Mouse (Mus musculus) megakaryocyte-erythroid progenitor cell, adult 5-6 weeks (primary cell): ENCODE data around the gene Ppm1h. TPM values are rescaled to one million over a fixed set of nuclear protein-coding genes. Genes with fewer than 3 reads are reported as not detected.

Experiments
- ATAC-seq: replicated peaks from 2 replicates; pipeline ENCODE4 v1.8.0; 2016; ENCODE audit warnings: mild to moderate bottlenecking, inconsistent platforms; ENCODE audit not compliant: severe bottlenecking, poor library complexity, low FRiP score, low TSS enrichment
- total RNA-seq, 2 experiments: library from RNA; stranded (forward) in 1 of 2; stranded (reverse) in 1 of 2; fragments of 200-1000, 215-1000 nt in 1 of 2; fragments of >200 nt in 1 of 2; fragmentation: Nextera tagmentation in 1 of 2; gene quantifications; 2 replicates each; pipeline ENCODE4 v1.2.3; 2014 to 2017

Ppm1h gene
- total RNA-seq (2014; fragmentation: Nextera tagmentation): 3.7 and 7.2 TPM in 2 replicates
- total RNA-seq (2017): 2.8 and 4.8 TPM in 2 replicates

GRCm38 (mm10) chr10:122678541-122679436 lies at the start of gene Ppm1h:
Gene Ppm1h (plus strand): TSS chr10:122678762.
- peak; percentile 83 for ATAC-seq

DNA sequence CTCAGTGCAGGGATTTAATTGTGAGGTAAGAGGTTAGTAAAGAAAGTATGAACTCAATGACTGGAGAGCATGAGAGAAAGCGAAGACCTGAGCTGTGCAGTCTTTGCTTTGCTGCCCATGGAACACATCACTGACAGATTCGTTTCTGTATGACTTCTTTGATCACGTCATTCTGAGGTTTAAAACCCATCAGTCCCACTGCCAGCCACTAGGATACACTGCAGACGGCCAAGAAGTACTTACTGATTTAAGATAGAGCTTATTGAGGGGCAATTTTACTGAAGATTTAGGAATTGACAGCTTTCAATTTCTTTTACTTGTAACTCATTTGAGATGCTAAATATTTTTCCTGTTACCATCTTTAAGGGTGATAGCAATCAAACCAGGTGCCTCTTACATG lies 49.6 kb upstream of the Ppm1h start:
- no peak for ATAC-seq

DNA sequence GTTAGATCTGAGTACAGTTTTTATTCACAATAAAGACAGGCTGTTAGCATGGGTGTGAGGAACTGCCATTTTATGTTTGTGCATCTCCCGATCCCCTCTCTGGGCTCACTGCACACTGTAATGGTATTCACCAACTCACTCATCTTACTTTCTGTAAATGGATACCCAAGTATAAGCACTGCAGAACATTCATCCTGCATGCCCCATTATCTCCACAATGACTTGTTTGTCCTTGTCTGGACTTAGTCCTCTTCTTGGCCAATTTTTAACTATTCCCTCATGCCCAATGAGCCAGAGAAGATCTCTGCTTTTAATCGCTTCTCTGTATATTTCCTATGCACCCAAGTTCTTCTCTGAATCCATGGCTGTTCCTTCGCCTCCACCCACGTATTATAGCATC lies 38.7 kb upstream of the Ppm1h start:
- no peak for ATAC-seq

DNA sequence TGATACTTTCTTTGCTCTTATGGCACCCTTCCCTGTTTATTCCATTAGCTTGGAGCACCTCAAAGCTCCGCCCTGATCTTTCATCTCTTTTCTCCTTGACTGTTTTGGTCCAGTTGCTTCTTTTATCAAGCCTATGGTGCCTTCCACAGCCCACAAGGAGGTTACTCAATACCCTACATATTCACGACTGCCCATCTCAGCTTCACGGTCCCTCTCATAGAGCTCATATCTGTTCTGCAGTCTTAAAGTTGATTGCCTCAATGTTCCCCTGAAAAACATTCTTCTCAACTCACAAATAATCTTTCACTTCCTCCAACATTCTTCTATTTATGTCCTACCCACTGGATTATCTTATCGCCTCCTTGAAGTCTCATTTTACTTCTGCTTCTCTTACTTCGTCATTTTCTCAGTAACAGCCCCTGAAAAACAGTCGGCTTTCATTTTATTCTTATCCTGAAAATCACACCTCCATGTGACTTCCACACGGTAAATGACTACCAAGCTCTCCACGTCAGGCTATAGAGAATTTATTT lies 37.2 kb upstream of the Ppm1h start:
- no peak for ATAC-seq

DNA sequence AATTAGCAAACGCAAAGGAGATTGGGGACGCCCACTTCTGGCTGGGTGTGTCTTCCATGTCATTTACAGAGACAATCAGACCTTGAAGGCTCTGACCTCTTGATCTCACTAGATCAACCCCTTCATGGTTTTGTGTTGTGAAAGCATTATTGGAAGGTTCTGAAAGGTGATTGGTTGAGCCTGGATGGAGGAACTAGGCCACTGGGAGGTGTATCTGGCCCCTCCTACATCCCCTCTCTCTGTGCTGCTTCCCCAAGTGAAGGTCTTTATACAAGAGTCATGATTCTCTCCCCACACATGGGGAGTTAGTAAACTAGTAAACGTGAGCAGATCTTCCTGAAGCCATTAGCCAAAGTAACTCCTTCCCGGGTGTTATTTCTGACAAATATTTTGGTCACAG lies 36.4 kb upstream of the Ppm1h start:
- ATAC-seq: no peak

DNA sequence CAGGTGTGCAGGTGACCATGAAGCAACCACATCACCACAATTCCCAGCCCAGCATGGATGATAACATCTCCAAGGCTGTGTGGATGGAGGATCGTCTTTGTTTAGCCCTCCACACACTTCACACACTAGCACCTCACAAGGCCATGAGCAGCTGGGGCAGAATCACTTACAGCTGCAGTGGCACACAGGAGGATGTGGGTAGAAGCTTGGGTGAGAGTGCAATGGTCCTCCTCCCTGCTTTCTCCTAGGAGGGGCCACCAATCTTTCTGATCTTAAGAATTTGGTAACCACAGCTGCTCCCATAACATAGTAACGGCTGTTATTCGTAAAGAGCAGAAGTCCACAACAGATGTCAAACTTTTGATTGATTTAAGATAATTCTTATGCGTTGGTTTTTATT lies 26.6 kb upstream of the Ppm1h start:
- no peak for ATAC-seq

DNA sequence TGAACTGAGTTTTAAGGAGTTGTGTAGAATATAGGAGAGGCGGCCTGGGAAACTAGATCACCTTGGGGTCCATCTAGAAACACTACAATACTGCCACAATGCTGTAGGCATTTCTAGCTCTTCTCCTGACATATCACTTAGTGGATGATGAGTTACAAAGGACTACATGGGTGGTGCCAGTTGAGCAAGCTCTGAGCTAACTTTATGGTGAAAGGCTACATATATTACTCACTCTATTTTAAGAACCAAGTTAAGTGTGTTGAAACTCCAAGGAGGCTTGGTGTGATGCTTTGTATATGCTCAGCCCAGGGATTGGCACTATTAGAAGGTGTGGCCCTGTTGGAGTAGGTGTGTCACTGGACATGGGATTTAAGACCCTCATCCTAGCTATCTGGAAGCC lies 26.0 kb upstream of the Ppm1h start:
- ATAC-seq: no peak

DNA sequence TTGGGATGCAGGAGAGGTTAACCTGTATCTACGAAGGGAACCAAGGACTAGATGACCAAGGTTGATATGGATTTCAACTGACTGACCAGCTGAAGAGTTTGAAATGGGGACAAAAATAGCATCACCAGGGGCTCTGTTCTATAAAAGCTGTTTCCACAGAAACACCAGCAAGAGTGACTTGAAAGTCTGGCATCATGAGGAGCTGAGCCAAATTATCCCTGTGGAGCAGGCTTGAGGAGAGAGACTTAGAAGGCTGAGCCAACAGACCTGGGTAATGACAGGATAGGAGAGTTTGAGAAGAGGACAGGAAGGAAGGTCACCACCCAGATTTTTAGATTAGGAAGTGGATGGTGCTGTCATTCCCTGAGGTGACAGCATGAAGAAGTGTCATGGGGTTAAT lies 12.9 kb upstream of the Ppm1h start:
- ATAC-seq: no peak

- no peak for ATAC-seq
Observed at GRCm38 (mm10) chr10:122671253-122671652, 7.3 kb upstream of the Ppm1h start.

DNA sequence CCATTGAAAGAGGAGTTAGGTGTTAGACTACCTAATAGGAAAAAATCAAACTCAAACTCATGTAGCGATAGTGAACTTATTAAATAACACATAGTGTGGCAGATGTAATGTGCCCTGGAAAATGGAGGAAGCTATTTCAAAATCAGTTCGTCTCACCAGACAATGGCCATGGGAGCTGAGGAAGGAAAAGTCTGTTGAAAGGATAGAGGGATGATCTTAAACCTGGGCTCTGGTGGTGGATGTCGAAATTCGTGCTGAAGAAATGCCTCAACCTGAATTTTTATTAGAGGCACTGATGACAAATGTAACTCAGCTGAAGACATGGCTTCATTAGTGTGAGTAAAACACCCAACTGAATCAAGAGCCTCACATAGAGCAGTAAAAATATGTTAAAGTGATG lies 6.5 kb upstream of the Ppm1h start:
- no peak for ATAC-seq

DNA sequence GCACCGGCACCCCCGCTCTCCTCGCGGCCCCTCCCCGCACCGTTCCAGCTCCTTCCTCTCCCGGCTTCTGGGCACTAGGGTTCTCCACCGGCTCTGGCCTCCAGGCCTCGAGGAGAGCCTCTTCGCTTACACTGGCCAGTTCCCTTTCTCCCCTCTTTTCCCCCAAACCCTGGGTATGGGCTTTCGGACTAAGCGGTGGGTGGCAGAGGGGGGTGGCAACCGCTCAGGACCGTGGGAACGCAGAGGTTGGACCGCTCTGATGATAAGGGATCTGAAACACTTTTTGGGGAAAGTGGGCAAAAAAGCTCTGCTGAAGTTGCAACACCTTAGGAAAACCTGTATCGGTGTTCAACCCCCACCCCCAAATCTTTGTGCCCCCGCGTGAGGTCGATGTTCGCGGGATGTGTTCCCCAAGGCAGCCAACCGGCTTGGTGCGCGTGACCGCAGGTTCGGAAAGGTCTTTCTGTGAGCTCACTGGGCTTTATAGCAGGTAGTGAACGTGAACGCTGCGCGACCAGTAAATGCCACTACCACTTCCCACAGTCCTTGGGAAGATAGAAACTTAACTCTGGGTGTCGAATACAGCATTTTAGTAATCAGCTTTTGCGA lies 979 bp downstream of the Ppm1h start:
- peak; percentile 41; the same call in 1 of the 2 replicates for ATAC-seq

DNA sequence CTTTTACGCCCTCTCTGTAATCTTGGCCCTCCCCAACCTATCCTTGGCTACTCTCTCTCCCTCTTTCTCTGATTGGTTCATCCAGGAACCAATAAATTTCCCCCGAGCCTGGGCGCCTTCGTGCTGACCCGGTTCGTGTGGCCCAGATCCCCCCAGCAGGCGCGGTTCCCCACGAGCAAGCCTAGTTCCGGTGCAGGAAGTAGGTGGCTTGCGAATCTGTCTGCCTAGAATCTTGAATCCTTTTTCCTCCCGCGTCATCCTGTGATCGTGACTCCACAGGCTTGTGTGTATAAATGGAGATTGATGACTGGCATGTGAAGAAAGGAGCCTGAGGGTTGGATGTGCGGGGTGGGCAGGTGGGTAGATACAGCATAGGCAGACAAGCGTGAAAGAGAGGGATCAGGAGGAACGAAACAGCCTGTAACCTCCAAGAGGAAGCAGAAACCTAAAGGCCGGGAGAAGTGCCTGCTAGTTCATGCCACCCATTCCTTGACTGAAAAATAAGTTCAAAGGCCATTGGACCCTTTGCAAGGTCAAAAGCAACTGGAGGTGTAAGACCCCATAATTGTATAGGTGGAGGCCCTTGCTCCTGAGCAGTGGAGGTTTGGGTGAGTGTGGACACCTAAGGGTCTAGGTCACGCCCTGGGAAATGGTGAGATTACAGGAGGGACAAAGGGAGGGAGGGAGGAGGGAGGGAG lies 2.0 kb downstream of the Ppm1h start:
- ATAC-seq: no peak

- no peak for ATAC-seq
Observed at GRCm38 (mm10) chr10:122681085-122681408, 2.5 kb downstream of the Ppm1h start.

DNA sequence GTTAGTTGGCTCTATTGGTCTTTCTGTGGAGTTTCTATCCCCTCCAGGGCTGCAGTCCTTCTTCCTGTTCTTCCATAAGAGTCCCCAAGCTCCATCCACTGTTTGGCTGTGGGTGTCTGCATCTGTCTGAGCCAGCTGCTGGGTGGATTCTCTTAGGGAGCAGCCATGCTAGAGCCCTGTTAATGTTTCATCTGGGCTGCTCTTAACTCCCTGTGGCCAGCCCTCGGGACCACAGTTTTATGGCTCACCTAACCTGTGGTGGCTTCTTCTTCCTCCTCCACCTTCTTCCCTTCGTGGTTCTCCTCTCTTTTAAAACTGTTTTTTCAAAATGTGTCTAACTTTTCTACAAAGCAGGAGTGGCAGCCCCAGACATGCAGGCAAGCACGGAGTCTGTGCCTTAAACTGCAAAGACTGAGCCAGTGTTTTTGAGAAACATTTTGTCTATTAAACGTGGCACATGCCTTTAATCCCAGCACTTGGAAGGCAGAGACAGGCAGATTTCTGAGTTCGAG lies 5.3 kb downstream of the Ppm1h start:
- ATAC-seq: no peak

DNA sequence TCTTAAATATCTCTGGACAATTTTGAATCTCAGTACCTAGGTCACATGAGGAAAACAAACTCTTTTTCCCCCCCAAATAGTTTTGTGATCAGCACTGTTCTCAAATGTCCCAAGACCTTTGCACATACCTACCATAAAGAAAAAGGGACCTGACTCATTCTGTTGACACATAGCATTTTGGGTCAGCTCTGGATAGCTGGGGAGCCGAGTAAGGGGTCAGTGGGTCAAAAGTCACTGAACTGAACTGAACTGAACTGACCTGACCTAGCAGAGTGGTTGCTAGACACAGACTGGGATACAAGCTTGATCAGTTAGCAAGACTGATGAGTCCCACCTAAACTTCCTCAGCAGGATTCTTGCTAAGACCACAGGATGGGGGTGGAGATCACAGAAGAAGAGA lies 6.7 kb downstream of the Ppm1h start:
- no peak for ATAC-seq

DNA sequence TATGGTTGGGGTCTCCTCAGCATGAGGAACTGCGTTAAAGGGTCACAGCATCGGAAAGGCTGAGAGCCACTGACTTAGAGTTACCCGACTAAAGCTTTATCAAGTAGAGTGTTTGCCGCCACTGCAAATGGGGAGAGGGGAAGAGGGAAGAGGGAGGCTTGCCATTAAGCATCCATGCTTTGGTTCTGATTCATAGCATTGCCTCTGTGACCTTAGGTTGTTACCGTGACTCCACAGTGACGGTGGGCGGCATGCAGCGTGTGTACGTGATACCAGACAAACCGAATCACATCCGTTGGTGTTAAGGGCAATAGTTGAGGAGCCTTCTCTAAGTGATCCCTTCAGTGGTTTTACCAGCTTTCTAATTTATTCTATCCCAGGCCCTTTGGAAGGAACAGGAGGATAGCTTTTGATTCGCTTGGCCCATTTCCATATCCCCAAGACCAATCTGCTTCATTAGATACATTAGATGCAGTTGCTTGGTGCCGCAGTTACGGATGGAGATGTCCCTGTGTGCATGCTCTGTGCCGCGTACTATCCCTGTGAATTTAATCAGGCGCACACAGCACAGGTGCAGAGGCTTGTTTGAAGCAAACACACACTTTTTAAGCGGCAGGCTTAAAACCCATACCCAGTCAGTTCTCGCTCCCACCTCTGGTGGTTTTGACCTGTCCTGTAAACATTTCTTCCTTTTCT lies 7.4 kb downstream of the Ppm1h start:
- no peak for ATAC-seq

DNA sequence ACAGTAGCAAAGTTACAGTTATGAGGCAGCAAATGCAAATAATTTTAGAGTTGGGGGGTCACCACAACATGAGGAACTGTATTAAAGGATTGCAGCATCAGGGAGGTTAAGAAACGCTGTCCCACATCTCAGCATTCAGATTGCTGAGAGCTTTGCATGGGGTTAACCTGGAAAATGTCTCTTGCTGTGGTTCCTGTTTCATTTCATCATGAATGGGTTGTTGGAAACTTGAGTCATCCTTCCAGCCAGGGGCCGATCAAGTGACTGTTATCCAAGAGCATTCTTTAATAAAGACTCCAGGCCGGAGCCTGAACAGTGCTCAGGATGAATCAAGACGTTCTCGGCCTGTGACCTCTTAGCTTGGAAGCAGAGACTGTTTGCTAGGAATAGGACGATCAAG lies 12.1 kb downstream of the Ppm1h start:
- ATAC-seq: no peak

GRCm38 (mm10) chr10:122693158-122693777 lies 14.7 kb downstream of the Ppm1h start:
- no peak for ATAC-seq
